Mouse (Mus musculus) G1E (cell line): ENCODE measurements around the gene Eps8. TPM values are rescaled to one million over a fixed set of nuclear protein-coding genes. Genes with fewer than 3 reads are reported as not detected.

Experiments
- ATAC-seq: 2 replicates; pipeline ENCODE4 v1.8.0; 2016; ENCODE audit warnings: mild to moderate bottlenecking; ENCODE audit not compliant: insufficient number of reproducible peaks, poor library complexity, low FRiP score, severe bottlenecking; ENCODE audit errors: extremely low read depth
- DNase-seq: peaks from one replicate; pipeline ENCODE4 v3.0.0; 2012; ENCODE audit warnings: low spot score
- H3K27me3 ChIP-seq: 2 replicates; pipeline ENCODE4 v1.6.1; 2012; ENCODE audit warnings: mild to moderate bottlenecking, low read length, inconsistent platforms; ENCODE audit not compliant: insufficient read depth
- H3K36me3 ChIP-seq: replicated peaks from 2 replicates; pipeline ENCODE3; 2012; ENCODE audit warnings: mild to moderate bottlenecking, inconsistent platforms
- H3K4me1 ChIP-seq: 2 replicates; pipeline ENCODE4 v1.6.1; 2012; ENCODE audit warnings: low read depth, low read length, inconsistent platforms, mixed read lengths; ENCODE audit not compliant: insufficient read depth
- H3K4me3 ChIP-seq: 2 replicates; pipeline ENCODE4 v1.5.1; 2012; ENCODE audit warnings: low read depth, mild to moderate bottlenecking, inconsistent platforms, low read length, moderate library complexity, mixed read lengths
- H3K9me3 ChIP-seq: replicated peaks from 2 replicates; pipeline ENCODE4 v1.6.1; 2012; ENCODE audit warnings: inconsistent platforms
- CTCF ChIP-seq: IDR thresholded peaks from 2 replicates; pipeline ENCODE4 v1.5.1; 2012; ENCODE audit warnings: low read depth, low read length, inconsistent platforms, mixed read lengths
- GATA1 ChIP-seq: IDR thresholded peaks from 2 replicates; pipeline ENCODE4 v1.6.1; 2012; ENCODE audit warnings: borderline replicate concordance, low read length, inconsistent platforms, mixed read lengths
- GATA2 ChIP-seq: IDR thresholded peaks from 2 replicates; pipeline ENCODE4 v1.6.1; 2012; ENCODE audit warnings: low read depth, low read length, inconsistent platforms, borderline replicate concordance
- POLR2AphosphoS5 ChIP-seq: IDR thresholded peaks from 2 replicates; pipeline ENCODE4 v1.6.1; 2012; ENCODE audit warnings: low read depth, low read length, inconsistent platforms; ENCODE audit not compliant: insufficient replicate concordance
- TAL1 ChIP-seq: conservative IDR thresholded peaks from 2 replicates; pipeline ENCODE4 v1.6.1; 2012; ENCODE audit warnings: low read depth, low read length, inconsistent platforms, mixed read lengths
- polyA plus RNA-seq: library from polyadenylated mRNA; stranded (reverse); fragments of >175 nt; gene quantifications from 2 replicates; pipeline ENCODE4 v1.2.3, GENCODE M21; 2012
- total RNA-seq, 2 experiments: library from RNA; stranded (forward) in 1 of 2; stranded (reverse) in 1 of 2; fragments of 200-1000 nt in 1 of 2; fragments of >200 nt in 1 of 2; fragmentation: Nextera tagmentation in 1 of 2; gene quantifications; 2 replicates each; pipeline ENCODE4 v1.2.3; 2014 to 2017

The Eps8 gene
- total and polyA plus RNA-seq, 3 experiments = 0.33 TPM; not detected in 2

GRCm38 (mm10) chr6:137657203-137657602 is 2.5 kb upstream of the Eps8 start:
- no peak overlapping the region for H3K4me3 ChIP-seq
- no peak for DNase-seq
- ATAC-seq = no peak
- TF ChIP-seq TAL1 = no peak
- no peak for TF ChIP-seq GATA2
- TF ChIP-seq POLR2AphosphoS5 = no peak
- no peak for TF ChIP-seq GATA1
- TF ChIP-seq CTCF = no peak
- no peaks in the 10 kb centered on the region for H3K27me3 ChIP-seq
- peaks cover 48% of the 10 kb centered on the region for H3K9me3 ChIP-seq
- H3K36me3 ChIP-seq = no peaks in the 10 kb centered on the region
- no peaks in the 10 kb centered on the region for H3K4me1 ChIP-seq

DNA sequence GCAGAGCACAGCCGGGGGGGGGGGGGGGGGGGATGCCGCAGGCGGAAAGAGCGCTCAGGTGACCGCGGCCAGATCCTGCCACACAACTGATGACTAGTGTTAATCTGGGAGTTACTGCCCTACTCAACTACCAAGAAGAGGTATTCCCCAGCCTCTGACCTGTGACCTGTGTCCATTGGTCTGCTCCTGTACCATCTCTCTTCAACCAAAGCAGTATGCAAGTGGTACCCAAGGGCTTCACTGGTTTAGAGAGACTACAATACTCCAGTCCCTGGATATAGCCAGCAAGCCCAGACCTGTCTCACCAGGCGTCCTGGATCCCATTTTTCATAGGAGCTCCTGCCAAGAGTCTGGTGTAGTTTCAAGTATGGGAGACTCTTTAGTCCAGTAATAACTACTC is 5.1 kb downstream of the Eps8 start:
- peaks cover 35% of the 10 kb centered on the region for H3K9me3 ChIP-seq
- ATAC-seq (no peak), DNase-seq (no peak)
- no peaks in the 10 kb centered on the region for H3K36me3 ChIP-seq
- no peaks in the 10 kb centered on the region for H3K4me1 ChIP-seq
- TF ChIP-seq CTCF (no peak), GATA1 (no peak), GATA2 (no peak), POLR2AphosphoS5 (no peak), TAL1 (no peak)
- no peak overlapping the region for H3K4me3 ChIP-seq
- H3K27me3 ChIP-seq = no peaks in the 10 kb centered on the region

- ATAC-seq (no peak), DNase-seq (no peak)
- Histone ChIP-seq H3K36me3 (no peaks in the 10 kb centered on the region), H3K4me3 (no peak overlapping the region; the same call in 1 of the 2 replicates), H3K4me1 (no peaks in the 10 kb centered on the region), H3K9me3 (peaks cover 33% of the 10 kb centered on the region), H3K27me3 (no peaks in the 10 kb centered on the region)
- no peak for TF ChIP-seq GATA1
- no peak for TF ChIP-seq TAL1
- no peak for TF ChIP-seq GATA2
- TF ChIP-seq CTCF = no peak
- no peak for TF ChIP-seq POLR2AphosphoS5
These were observed 5.6 kb downstream of the Eps8 start for GRCm38 (mm10) chr6:137649068-137649480.

- H3K4me1 ChIP-seq = no peaks in the 10 kb centered on the region
- ATAC-seq = no peak
These were observed 6.3 kb downstream of the Eps8 start for GRCm38 (mm10) chr6:137648110-137649067.

GRCm38 (mm10) chr6:137647646-137648045 is 7.0 kb downstream of the Eps8 start:
- Histone ChIP-seq H3K36me3 (no peaks in the 10 kb centered on the region), H3K4me3 (no peak overlapping the region), H3K9me3 (peaks cover 34% of the 10 kb centered on the region), H3K27me3 (no peaks in the 10 kb centered on the region), H3K4me1 (no peaks in the 10 kb centered on the region)
- DNase-seq = no peak
- TF ChIP-seq GATA1 (no peak), GATA2 (no peak)
- ATAC-seq = no peak

More at GRCm38 (mm10) chr6:137648110-137649067, 6.3 kb downstream of the Eps8 start:
- H3K36me3 ChIP-seq = no peaks in the 10 kb centered on the region
- peaks cover 34% of the 10 kb centered on the region for H3K9me3 ChIP-seq
- TF ChIP-seq GATA2 (no peak), CTCF (no peak), TAL1 (no peak), GATA1 (no peak), POLR2AphosphoS5 (no peak)
- H3K4me3 ChIP-seq = no peak overlapping the region; the same call in 1 of the 2 replicates
- no peak for DNase-seq
- H3K27me3 ChIP-seq = no peaks in the 10 kb centered on the region

GRCm38 (mm10) chr6:137646726-137647125 is 8.0 kb downstream of the Eps8 start:
- Histone ChIP-seq H3K36me3 (no peaks in the 10 kb centered on the region), H3K4me3 (no peak overlapping the region), H3K27me3 (no peaks in the 10 kb centered on the region), H3K4me1 (no peaks in the 10 kb centered on the region), H3K9me3 (peaks cover 34% of the 10 kb centered on the region)
- ATAC-seq (no peak), DNase-seq (no peak)
- no peak for TF ChIP-seq POLR2AphosphoS5

GRCm38 (mm10) chr6:137644893-137645292 is 9.8 kb downstream of the Eps8 start:
- ATAC-seq = no peak
- H3K4me3 ChIP-seq = no peak overlapping the region
- TF ChIP-seq CTCF = no peak
- TF ChIP-seq TAL1 = no peak
- no peak for TF ChIP-seq GATA2
- TF ChIP-seq POLR2AphosphoS5 = no peak
- TF ChIP-seq GATA1 = no peak

More at GRCm38 (mm10) chr6:137644893-137645292, 9.8 kb downstream of the Eps8 start:
- Histone ChIP-seq H3K27me3 (no peaks in the 10 kb centered on the region), H3K4me1 (no peaks in the 10 kb centered on the region), H3K36me3 (no peaks in the 10 kb centered on the region), H3K9me3 (peaks cover 43% of the 10 kb centered on the region)
- DNase-seq = no peak
